Mouse (Mus musculus) ES-E14 (cell line): ENCODE data around the gene Gbx2. TPM values are rescaled to one million over a fixed set of nuclear protein-coding genes. Genes with fewer than 3 reads are reported as not detected.

Experiments
- DNase-seq: peaks from one replicate; pipeline ENCODE4 v3.0.0-alpha.2; 2013; ENCODE audit warnings: low read depth, low spot score
- H3K27ac ChIP-seq: 2 replicates; pipeline ENCODE4 v1.5.1; 2012; ENCODE audit warnings: low read depth, mild to moderate bottlenecking, low read length, moderate library complexity, mixed read lengths; ENCODE audit not compliant: poor library complexity, insufficient read depth, severe bottlenecking
- H3K36me3 ChIP-seq: 2 replicates; pipeline ENCODE4 v1.6.1; 2012; ENCODE audit warnings: mild to moderate bottlenecking, low read length, moderate library complexity, mixed read lengths; ENCODE audit not compliant: control insufficient read depth, poor library complexity, insufficient read depth, severe bottlenecking
- H3K4me1 ChIP-seq, 2 experiments: fragments of 150-350 bp in 1 of 2; sonication (generic) in 1 of 2; 2 replicates each; pipeline ENCODE4 v1.6.1; 2012; ENCODE audit warnings: low read length in 2 of 2, mild to moderate bottlenecking in 1 of 2, mixed read lengths in 1 of 2; ENCODE audit not compliant: control insufficient read depth in 2 of 2, insufficient read depth in 2 of 2, poor library complexity in 1 of 2
- H3K4me3 ChIP-seq, 2 experiments: fragments of 150-350 bp in 1 of 2; sonication (generic) in 1 of 2; 2 replicates each; pipeline ENCODE4 v1.5.1; 2012; ENCODE audit warnings: low read length in 2 of 2, low read depth in 1 of 2, mild to moderate bottlenecking in 1 of 2, mixed read lengths in 1 of 2; ENCODE audit not compliant: insufficient read depth in 1 of 2, poor library complexity in 1 of 2, severe bottlenecking in 1 of 2
- H3K9ac ChIP-seq: 2 replicates; pipeline ENCODE4 v1.6.1; 2012; ENCODE audit warnings: low read depth, mild to moderate bottlenecking, low read length, mixed read lengths; ENCODE audit not compliant: poor library complexity, insufficient read depth, severe bottlenecking
- H3K9me3 ChIP-seq: fragments of 150-350 bp; sonication (generic); 2 replicates; pipeline ENCODE4 v1.6.1; 2012; ENCODE audit warnings: low read depth, mild to moderate bottlenecking, low read length; ENCODE audit not compliant: control insufficient read depth, insufficient read depth
- CHD2 ChIP-seq: IDR thresholded peaks from 2 replicates; pipeline ENCODE4 v1.6.1; 2014; ENCODE audit warnings: mild to moderate bottlenecking, low read depth, low read length, inconsistent platforms
- HCFC1 ChIP-seq: IDR thresholded peaks from 2 replicates; pipeline ENCODE4 v1.6.1; 2012; ENCODE audit warnings: low read length, inconsistent platforms, borderline replicate concordance; ENCODE audit not compliant: insufficient read depth
- MAFK ChIP-seq: IDR thresholded peaks from 2 replicates; pipeline ENCODE4 v1.6.1; 2014; ENCODE audit warnings: mild to moderate bottlenecking, low read depth, low read length, inconsistent platforms; ENCODE audit not compliant: insufficient read depth
- ZC3H11A ChIP-seq: IDR thresholded peaks from 2 replicates; pipeline ENCODE4 v1.6.1; 2012; ENCODE audit warnings: low read depth, mild to moderate bottlenecking, inconsistent platforms, low read length, borderline replicate concordance
- ZNF384 ChIP-seq: IDR thresholded peaks from 2 replicates; pipeline ENCODE4 v1.6.1; 2012; ENCODE audit warnings: low read depth, low read length, inconsistent platforms
- in situ Hi-C, 2 experiments: fragments of 600-800 bp; cut with MboI; formaldehyde crosslinking; loops; one replicate each; pipeline ENCODE4 v1.15.1; 2025; ENCODE audit warnings: low sequenced_read_pairs in 2 of 2, inconsistent platforms in 1 of 2; ENCODE audit not compliant: unreplicated experiment in 2 of 2
- total RNA-seq: library from RNA; depleted of rRNA; stranded (reverse); fragments of 300-350 nt; gene quantifications from 2 replicates; pipeline ENCODE4 v1.2.3, GENCODE M21; 2012

The Gbx2 gene
- total RNA-seq, 1 experiment, result 27.9 TPM

DNA sequence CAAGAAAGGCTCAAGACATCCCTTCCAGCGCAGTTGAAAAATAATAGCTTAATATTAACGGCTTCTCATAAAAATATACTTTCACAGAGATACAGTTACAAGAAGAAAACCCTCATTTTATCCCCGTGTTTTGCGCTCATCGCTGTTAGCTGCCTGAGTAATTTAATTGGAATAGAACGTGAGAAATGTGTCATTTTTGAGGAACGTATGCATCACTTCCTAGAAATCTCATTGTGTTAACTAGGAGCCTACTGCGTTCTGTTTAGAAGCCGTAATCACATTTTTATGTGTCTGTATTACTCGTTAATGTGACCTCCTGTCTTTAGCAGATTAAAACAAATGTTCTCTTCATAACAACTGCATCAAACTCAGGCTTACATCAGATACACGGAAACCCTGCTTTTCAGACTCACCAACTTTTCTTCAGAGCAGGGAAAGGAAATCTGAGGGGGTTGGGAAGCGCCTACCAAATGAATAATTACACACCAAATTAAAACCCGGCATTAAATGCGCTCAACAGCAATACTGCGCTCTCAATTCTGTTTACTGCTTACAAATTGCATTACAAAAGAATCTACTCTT, 11.5 kb upstream of the Gbx2 start:
- Histone ChIP-seq H3K36me3 (no peaks in the 10 kb centered on the region), H3K4me1 (peaks cover 0 to 7% of the 10 kb centered on the region in 2 experiments; a peak in 1 of 4 replicates), H3K4me3 (peak overlapping the region in 1 of 2 experiments; percentile 22; a peak in 1 of 4 replicates), H3K9ac (no peak overlapping the region), H3K27ac (no peak overlapping the region), H3K9me3 (no peaks in the 10 kb centered on the region)
- TF ChIP-seq CHD2, result no peak
- TF ChIP-seq HCFC1, result no peak
- TF ChIP-seq MAFK, result no peak
- no peak for TF ChIP-seq ZC3H11A
- no peak for DNase-seq
- in situ Hi-C loops, result loop anchor here (10.0 to 25.0 kb wide), 2 partner anchors 180 to 298 kb away; no protein-coding TSS in a partner anchor

DNA sequence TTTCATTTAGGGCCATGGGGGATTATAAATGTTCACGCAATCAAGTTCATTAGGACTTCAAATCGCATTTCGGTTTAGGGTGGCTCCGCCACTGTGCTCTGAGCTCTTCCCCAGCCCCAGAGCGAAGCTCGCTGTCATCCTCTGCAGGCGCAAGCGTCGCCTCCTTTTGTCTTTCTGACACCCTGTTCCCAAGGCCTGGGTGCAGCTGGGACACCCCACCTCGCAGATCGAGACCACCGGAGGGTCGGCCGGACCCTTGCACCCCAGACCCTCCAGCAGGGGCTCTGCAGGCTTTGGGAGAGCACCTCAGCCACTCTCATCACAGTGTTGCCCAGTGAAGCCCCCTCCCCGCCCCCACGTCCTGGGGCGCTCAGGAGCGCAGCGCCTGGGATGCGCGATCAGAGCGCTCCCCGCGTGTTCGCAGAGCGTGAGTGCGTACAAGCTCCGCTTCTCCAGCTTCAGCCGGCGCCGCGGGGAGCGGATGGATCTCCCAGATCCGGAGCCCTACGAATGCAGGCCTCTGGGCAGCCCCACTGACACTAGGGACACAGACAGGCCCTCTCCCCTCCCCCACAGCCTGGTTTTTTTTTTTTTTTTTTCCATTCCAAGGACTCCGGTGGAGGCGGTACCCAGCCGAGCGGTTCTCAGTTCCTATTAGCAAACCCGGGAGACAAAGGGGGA, 10.9 kb upstream of the Gbx2 start:
- in situ Hi-C loops, result loop anchor here (10.0 to 25.0 kb wide), 2 partner anchors 180 to 297 kb away; no protein-coding TSS in a partner anchor
- Histone ChIP-seq H3K4me1 (peaks cover 0 to 7% of the 10 kb centered on the region in 2 experiments; a peak in 1 of 4 replicates), H3K4me3 (peak overlapping the region; percentile 22 to 66), H3K27ac (no peak overlapping the region), H3K36me3 (no peaks in the 10 kb centered on the region), H3K9ac (0 out of 2 replicates have a peak overlapping the region, but pooled peaks have one; percentile 50), H3K9me3 (no peaks in the 10 kb centered on the region)
- no peak for DNase-seq
- TF ChIP-seq HCFC1, result no peak
- TF ChIP-seq MAFK, result no peak
- no peak for TF ChIP-seq CHD2
- no peak for TF ChIP-seq ZC3H11A
- TF ChIP-seq ZNF384, result peak; percentile 97

- Histone ChIP-seq H3K27ac (no peak overlapping the region), H3K4me3 (0 out of 4 replicates have a peak overlapping the region, but pooled peaks of 1 of the 2 experiments have one; percentile 22), H3K9me3 (no peaks in the 10 kb centered on the region), H3K36me3 (no peaks in the 10 kb centered on the region), H3K4me1 (peaks cover 0 to 9% of the 10 kb centered on the region in 2 experiments; a peak in 2 of 4 replicates), H3K9ac (no peak overlapping the region)
- no peak for DNase-seq
- TF ChIP-seq HCFC1 (no peak), ZNF384 (no peak), CHD2 (no peak), ZC3H11A (no peak), MAFK (no peak)
- in situ Hi-C loops, result loop anchor here (10.0 to 25.0 kb wide), 2 partner anchors 179 to 296 kb away; no protein-coding TSS in a partner anchor
Observed at GRCm38 (mm10) chr1:89940961-89941524, 10.1 kb upstream of the Gbx2 start.

GRCm38 (mm10) chr1:89939981-89940726, 9.2 kb upstream of the Gbx2 start:
- Histone ChIP-seq H3K27ac (no peak overlapping the region), H3K9me3 (no peaks in the 10 kb centered on the region), H3K4me3 (peak overlapping the region; percentile 48 to 53), H3K9ac (peak overlapping the region; percentile 12; the same call in 1 of the 2 replicates), H3K4me1 (peaks cover 0 to 15% of the 10 kb centered on the region in 2 experiments; a peak in 2 of 4 replicates), H3K36me3 (no peaks in the 10 kb centered on the region)
- peak; percentile 92 for DNase-seq
- in situ Hi-C loops, result loop anchor here (10.0 to 25.0 kb wide), 2 partner anchors 178 to 295 kb away; no protein-coding TSS in a partner anchor
- TF ChIP-seq ZNF384, result no peak
- no peak for TF ChIP-seq MAFK
- no peak for TF ChIP-seq ZC3H11A
- no peak for TF ChIP-seq HCFC1
- no peak for TF ChIP-seq CHD2
